Mouse (Mus musculus): ENCODE results near the gene Map2k7. TPM values are rescaled to one million over a fixed set of nuclear protein-coding genes. Genes with fewer than 3 reads are reported as not detected.

Map2k7 gene
- total RNA-seq, 2 experiments from 2014 or later, result 80.8 to 82.5 TPM

DNA sequence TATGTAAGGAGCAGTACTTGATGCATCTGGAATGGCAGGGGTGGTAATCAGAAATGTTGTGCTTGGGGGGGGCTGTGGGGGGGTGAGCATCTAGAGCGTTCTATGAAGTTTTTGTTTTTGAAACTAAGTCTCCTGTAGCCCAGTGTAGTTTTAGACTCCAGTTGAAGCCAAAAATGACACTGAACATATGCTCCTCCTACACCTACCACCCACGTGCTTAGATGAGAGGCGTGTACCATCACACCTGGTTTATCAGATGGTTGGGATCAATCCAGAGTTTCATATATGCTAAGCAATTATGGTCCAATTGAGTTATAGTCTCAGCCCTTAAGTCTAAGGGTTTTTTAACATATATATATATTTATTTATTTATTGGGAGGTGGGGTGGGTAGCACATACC, 18.9 kb upstream of the Map2k7 start:
- DNase-seq (ENCODE audit: low spot score in 2 of 2), result no peak
- intact Hi-C loops (cut with DNase I), result no loop called here

DNA sequence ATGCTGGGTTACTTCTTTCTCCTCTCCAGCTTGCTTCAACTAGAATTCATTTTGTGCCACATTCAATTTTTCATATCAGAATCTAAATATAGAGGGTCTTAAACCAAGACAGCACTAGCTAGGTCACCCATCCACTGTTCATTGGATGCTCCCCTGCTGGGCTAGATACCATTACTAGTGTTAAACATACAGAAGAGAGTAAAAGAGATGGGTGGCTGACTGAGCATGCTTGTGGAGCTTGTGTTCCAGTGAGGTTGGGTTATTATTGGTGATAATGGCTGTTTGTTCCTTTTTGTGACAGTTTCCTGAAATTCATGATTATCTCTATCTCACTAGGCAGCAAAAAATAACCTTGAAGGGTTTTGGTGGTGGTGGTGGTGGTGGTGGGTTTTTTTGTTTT, 16.5 kb upstream of the Map2k7 start:
- no peak for DNase-seq (ENCODE audit: low spot score in 2 of 2)
- intact Hi-C loops (cut with DNase I), result no loop called here

DNA sequence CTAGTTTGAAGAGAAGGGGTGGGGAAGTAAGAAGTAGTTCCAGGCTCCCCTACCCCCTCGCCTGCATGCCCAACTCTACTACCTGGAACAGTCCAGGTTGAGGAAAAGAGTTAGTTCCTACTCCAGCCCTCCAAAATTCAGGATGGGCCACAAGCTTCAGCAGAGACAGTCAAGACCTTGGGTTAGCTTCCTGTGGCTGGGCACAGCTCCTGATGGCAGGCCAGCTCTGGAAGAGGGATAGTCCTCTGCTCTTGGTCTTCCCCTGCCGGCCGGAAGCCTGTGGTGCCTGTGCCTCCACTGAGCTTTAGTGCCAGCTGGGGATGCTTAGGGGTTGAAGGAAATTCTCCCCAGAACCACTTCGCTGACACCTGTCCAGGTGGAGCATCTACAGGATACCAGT, 12.2 kb upstream of the Map2k7 start:
- intact Hi-C loops (cut with DNase I), result no loop called here

DNA sequence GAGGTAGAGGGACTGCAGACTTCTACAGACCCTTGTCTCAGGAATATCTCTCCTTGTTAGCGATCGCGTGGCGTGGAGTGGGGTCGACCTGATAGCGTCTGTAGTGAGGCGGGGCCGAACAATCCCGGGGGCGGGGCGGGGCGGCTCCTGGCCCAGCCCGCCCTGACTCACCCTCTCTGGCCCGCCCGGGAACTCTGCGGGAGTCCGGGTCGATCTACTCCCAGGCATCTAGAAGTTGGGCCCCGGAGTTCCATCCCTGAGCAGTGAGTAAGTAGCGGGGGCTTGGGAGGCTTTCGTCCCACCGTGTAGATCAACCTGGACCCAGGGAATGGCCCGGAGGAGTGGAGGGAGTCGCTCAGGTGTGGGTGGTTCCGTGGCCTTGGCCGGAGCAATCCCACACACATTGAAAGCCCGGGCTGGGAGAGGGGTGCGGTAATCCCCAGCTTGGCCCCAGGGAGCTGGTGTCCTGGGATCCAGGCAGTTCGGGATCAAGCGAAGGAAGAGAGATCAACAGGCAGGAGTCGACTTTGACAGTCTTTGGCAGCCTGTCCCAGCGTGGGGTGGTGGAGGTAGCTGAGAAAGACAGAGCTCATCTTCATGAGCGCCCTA, 11.7 kb upstream of the Map2k7 start, which contains the start of gene Lrrc8e:
Gene Lrrc8e (plus strand): TSS at position 89 of the 609 bp plus-strand sequence.
- intact Hi-C loops (cut with DNase I), result no loop called here
- DNase-seq (ENCODE audit: low spot score in 2 of 2), result no peak

More for the DNA sequence above, 12.2 kb upstream of the Map2k7 start:
- no peak for DNase-seq (ENCODE audit: low spot score in 2 of 2)

DNA sequence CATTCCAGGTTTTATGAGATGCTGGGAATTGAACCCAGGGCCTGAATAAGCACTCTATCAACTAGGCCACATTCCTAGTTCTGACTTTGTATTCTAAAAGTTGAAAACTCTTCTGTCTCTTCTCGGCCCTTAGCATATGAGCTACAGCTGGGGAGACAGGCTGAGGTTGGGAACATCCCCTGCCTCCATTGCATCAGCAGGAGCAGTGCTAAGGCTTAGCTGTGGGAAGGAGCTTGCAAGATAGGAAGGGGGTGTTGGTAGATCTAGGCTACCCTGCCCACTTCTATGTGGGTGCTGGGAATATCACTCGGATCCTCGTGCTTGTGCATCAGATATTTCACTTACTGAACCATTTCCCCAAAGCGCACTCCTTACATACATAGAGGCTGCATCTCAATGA, 10.6 kb upstream of the Map2k7 start:
- intact Hi-C loops (cut with DNase I), result no loop called here
- DNase-seq (ENCODE audit: low spot score in 2 of 2), result no peak

DNA sequence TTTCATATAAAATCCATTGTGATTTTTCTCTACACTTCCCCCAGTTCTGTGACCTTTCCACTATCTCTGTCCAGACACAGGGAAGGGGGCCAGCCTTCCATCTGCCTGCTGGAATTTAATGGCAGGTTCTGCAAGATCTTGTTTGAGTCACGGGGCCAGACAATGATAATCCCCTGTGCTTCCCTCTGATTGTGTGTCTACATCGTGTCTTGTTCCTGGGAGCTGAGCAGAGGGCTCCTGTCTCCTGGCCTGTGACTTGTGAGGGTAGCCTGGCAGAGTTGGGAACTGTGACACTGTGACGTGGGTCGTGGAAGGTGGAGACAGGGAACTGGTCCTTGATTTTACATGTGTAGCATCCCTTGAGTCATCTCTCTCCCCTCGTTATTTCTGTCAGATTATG, 8.8 kb upstream of the Map2k7 start:
- intact Hi-C loops (cut with DNase I), result no loop called here
- no peak for DNase-seq (ENCODE audit: low spot score in 2 of 2)

DNA sequence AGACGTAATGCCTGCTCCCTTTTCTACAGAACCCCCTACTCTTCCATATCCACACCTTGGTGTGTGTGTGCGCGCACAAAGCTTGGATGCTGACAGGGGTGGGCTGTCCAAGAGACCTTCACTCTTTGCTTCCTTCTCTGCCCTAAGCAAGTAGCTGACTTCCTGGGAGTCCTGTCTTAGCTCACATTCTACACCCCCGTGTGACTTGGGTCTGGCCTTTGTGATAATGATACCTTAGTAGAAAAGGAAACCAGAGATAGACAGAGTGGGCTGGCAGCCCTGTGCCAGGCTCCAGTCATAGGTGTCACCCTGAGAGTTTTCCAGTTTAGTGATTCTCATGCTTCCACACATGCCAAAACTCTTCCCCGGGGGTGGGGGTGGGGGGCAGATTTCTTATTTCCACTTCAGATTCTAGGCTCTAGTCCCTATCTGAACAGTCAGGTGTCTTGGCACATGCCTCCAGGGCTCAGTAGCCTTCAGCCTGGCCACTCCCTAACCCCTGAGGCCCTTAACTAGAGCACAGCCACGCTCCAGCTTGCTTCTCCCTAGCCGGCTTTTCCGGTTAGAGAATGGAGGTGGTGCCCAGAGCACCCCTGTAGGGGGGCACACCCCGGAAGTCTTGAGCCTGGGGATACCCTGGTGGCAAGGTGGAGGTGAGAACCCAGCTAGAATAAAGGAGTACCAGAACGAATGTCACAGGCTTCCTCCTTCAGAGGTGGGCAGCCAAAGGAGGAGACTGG, 7.8 kb upstream of the Map2k7 start:
- no peak for DNase-seq (ENCODE audit: low spot score in 2 of 2)
- intact Hi-C loops (cut with DNase I), result no loop called here

DNA sequence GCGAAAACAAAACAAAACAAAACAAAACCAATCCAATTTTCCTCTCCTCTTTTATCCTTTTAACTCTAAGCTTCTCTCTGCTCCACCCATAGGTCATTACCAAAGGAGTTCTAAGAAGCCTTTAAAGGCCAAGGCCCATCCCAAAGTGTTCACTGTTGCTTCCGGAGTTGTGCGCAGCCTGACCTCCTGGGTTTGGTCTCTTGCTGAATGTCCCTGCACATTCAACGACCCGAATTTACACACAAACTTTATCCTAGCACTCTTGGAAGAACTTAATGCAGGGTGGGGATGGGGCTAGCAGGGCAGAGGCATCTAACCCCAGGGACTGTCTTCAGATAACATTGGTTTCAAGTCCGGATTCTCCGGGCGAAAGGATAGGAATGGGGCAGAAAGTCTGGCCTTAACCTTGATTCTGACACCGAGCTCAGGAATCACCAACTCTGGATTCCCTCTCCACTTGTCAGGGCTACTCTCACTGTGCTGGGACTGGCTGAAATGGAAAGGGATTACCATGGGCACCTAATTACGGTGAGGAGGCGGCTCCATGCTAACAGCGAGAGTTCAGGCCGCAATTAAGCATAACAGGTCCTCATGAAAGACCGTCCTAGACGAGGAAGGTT, 616 bp upstream of the Map2k7 start:
- no peak for DNase-seq (ENCODE audit: low spot score in 2 of 2)
- intact Hi-C loops (cut with DNase I), result loop anchor here (2.0 kb wide), 1 partner anchor 21 kb away; the partner anchor contains the start of gene Ctxn1

DNA sequence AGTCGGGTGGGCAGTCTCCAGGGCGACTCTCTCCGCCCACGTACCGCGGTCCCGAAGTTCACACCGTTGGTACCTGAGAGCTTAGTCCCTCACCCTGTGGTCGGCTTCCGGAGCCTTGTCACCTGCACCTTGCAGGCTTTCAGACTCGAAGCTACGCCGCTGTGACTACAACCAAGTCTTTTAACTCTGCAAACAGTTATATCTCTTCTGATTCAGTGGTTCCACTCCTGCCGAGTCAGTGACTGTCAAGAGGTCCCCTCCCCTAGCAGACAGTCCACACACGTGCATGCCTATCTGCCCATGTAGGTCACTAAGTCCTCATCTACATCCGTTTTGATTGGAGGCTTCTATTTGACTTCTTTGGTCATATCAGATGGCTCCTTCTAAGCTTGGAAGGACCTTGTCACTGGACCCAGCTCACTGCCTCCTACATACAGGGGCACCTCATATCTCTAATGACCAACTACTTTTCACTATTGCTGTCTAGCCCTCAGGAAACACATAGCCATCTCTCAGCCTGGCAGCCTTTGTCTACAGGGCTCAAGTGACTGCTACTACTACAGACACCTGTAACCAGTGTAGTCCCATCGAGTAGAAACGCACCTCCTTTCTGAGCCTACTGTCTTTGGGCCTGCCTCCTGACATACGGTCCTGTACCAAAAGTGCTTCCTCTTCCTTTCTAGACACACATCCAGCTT, 802 bp downstream of the Map2k7 start:
- no peak for DNase-seq (ENCODE audit: low spot score in 2 of 2)
- intact Hi-C loops (cut with DNase I), result loop anchor here (2.0 kb wide), 1 partner anchor 19 kb away; the partner anchor contains the start of gene Ctxn1

DNA sequence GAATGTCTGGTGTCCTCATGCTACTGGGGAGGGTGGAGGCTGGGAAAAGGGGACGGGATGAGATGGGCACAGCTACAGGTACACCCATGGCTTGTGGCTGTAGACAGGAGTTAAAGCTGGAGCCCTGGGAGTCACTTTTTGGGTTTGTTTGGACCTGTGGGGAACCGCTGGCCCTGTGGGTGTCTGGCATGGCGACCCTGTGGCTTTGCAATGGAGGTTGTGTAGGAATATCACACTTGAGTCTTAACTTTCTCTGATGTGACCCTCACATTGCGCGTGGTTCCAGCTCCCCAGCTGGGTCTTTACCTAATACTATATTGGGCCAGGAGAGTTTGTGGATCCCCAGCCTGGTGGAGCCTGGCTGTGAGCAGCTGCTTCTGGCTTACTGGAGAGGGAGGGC, 6.5 kb downstream of the Map2k7 start:
- intact Hi-C loops (cut with DNase I), result loop anchor here (5.0 kb wide), 1 partner anchor 33 kb away; no protein-coding TSS in a partner anchor
- no peak for DNase-seq (ENCODE audit: low spot score in 2 of 2)

DNA sequence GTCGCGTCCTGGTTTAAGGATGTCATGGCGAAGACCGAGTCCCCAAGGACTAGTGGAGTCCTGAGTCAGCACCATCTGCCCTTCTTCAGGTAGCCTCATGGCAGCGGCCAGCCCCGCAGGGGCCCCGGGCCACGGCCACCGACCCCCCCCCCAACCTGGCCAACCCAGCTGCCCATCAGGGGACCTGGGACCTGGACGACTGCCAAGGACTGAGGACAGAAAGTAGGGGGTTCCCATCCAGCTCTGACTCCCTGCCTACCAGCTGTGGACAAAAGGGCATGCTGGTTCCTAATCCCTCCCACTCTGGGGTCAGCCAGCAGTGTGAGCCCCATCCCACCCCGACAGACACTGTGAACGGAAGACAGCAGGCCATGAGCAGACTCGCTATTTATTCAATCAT, 7.2 kb downstream of the Map2k7 start:
- DNase-seq (ENCODE audit: low spot score in 2 of 2), result no peak
- intact Hi-C loops (cut with DNase I), result loop anchor here (5.0 kb wide), 1 partner anchor 33 kb away; no protein-coding TSS in a partner anchor

DNA sequence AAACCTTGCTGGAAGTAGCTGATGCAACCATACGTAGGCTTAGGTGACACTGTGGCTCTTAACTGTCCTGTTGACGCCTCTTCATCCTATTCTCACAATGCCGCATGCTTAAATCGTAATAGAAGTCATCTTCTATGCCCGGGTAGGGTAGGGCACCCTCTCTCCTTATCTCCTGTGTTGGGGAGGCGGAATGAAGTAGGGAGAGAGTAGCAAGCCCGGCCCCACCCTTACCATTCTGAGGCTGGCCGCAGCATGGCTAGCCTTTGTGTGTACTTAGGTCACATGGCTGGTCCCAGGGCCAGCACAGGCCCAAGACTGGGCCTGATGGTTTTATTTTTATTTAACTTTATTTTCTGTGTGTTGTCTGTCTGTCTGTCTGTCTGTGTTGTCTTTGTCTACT, 8.7 kb downstream of the Map2k7 start:
- intact Hi-C loops (cut with DNase I), result loop anchor here (5.0 kb wide), 1 partner anchor 35 kb away; no protein-coding TSS in a partner anchor
- no peak for DNase-seq (ENCODE audit: low spot score in 2 of 2)

DNA sequence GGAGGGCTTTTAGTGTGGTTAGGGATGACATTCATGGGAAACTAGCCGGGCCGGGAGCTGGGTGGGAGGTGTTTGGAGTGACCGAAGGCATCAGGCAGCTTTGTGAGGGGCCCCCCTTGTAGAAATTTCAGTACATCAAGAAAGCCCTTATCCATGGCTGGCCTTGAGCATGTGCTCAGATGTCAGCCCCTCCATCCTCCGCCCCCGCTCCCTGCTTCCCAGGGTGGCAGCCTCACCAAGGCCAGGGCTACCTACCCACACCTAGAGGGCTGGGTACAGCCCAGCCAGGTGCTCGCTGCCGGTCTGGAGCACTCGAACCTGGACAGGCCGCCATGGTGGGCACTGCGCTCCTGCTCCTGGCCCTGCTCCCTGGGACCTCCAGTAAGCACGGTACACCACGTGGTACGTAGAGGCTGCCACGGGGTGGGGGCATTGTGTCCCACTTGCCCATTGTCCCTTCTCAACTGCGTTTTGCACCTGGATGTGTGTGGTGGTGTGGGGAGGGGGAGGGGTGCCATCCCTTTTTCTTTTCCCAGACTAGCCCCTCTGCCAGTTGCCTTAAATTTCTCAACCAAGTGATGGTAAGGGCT, 9.5 kb downstream of the Map2k7 start, which contains the start of gene Tgfbr3l:
Gene Tgfbr3l (plus strand): TSS at position 264 of the 590 bp plus-strand sequence.
- intact Hi-C loops (cut with DNase I), result loop anchor here (5.0 kb wide), 1 partner anchor 36 kb away; no protein-coding TSS in a partner anchor
- no peak for DNase-seq (ENCODE audit: low spot score in 2 of 2)

DNA sequence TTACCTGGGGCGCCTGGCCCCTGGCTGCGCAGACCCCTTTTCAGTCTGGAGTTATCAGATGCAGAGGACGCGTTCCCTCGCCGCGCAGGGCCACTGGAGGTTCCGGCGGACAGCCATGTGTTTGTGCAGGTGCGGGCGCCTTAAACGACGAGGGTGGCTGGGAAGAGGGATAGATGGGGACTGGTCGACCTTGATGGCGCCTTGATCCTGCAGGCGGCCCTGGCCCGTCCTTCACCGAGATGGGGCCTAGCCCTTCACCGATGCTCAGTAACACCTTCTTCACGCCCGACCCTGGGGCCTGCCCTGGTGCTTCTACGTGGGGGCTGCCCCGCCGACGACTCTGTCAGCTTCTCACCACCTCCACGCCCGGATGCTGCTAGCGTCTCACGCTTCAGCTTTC, 10.7 kb downstream of the Map2k7 start:
- DNase-seq (ENCODE audit: low spot score in 2 of 2), result no peak
- intact Hi-C loops (cut with DNase I), result loop anchor here (5.0 kb wide), 1 partner anchor 37 kb away; no protein-coding TSS in a partner anchor

DNA sequence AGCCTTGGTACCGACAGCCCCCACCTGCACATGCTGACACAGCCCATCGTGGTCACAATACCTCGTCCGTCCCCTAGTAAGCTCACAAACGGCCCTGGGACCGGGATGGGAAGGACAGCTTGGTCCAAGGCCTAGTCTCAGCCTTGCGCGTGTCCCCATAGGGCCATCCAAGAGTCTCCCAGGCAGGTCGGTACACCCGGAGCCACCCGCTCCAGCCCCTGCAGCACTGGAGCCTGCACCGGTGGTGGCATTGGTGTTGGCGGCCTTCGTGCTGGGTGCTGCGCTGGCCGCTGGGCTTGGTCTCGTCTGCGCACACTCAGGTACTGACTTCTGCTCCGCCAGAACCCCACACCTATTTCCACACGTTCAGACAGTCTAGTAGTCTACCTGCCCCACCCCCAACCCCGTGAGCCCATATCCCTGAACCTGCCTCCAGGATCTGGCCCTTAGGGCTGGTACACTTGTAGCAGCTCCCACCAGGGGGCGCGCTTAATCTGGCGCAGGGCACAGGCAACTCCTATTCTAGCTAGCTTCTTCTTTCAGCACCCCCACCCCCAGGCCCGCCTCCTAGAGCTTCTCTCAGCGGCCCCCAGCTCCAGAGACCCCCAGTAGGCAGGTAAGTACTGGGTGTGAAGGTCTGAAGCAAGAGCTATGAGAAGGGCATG, 11.9 kb downstream of the Map2k7 start:
- DNase-seq (ENCODE audit: low spot score in 2 of 2), result peak; percentile 87 to 89

DNA sequence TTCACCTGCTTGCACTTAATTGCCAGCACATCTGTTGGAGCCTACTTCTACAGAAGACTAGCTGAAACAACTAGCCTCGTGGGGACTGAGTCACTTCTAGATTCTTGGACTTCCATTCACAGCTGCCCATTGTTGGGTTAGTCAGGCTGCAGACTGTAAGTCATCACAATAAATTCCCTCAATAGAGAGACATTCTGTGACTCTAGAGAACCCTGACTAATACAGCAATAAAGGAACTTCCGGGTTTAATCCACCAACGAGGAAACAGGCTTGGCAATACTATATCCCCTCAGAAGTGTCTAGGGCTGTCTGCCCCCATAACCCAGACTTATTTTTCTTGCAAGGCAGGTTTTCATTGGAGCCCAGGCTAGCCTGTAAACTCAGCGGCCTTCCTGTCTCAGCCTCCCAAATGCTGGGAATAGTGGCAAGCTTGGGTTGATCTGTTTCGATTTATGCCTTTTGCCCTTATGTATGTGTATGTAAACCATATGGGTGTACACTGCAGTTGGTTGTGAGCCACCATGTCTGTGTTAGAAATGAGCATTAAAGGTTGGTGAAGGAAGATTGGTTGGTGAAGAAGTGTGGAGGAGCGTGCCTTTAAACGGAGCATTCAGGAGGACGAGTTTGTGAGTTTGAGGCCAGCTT, 13.7 kb downstream of the Map2k7 start:
- DNase-seq (ENCODE audit: low spot score in 2 of 2), result no peak
- intact Hi-C loops (cut with DNase I), result no loop called here

More for the DNA sequence above, 11.9 kb downstream of the Map2k7 start:
- intact Hi-C loops (cut with DNase I), result loop anchor here (2.0 kb wide), 1 partner anchor 72 kb away; no protein-coding TSS in a partner anchor

DNA sequence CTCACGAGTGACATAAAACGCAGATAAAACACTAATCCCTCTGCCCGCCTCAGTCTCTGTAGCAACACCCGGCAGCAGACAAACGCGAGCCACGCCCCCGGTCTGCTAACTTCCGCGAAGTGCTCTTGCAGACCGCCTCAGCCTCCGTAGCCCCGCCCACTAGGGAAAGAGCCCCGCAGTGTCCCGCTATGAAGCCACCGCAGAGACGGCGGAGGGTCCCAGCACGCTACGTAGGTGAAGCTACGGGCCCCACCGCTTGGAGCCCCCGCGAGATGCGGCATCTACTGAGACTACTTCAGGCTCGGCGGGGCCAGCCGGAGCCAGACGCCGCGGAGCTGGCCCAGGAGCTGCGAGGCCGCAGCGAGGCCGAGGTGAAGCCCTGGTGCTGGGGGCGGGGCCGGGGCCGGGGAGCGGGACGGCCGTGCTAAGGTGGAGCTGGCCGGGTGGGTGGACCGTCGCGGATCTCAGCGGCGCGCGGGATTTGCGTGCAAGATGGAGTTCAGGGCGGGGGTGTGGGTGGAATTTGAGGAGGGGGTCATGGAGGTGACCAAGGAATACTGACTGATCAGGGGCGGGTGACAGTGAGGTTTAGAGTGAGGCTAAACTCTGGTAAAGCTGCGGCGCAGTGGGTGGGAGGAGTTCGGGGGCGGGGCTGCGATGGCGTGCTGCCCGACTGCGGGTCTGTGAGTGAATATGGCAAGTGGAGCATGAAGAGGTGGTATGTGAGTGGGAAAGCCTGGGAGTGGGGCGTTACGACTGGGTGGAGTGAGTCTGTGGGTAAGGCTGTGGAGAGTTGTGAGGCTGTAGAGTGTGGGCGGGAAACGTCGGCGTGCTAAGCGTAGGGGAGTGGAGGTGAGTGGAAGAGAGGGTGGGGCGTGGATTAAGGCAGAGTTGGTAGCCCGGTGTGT, 14.6 kb downstream of the Map2k7 start, which contains the start of gene Snapc2:
Gene Snapc2 (plus strand): TSS at position 147 of the 908 bp plus-strand sequence.
- intact Hi-C loops (cut with DNase I), result no loop called here
- peak; percentile 94 to 95 for DNase-seq (ENCODE audit: low spot score in 2 of 2)
